Comparison of ENCODE assay signal across 8 mouse cellular contexts in the genomic region with DNA sequence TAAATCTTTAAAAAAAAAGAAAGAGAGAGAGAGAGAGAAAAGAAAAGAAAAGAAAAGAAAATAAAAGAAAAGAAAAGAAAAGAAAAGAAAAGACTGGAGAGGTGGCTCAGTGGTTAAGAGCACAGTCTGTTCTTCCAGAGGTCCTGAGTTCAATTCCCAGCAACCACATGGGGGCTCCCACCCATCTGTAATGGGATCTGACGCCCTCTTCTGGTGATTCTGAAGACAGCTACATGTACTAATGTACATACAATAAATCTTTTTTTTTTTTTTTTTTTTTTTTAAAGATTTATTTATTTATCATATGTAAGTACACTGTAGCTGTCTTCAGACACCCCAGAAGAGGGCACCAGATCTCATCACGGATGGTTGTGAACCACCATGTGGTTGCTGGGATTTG. TPM values are rescaled to one million over a fixed set of nuclear protein-coding genes. Genes with fewer than 3 reads are reported as not detected.
DNase-seq lines count a peak whose midpoint lies in the region; ATAC-seq and TF ChIP-seq lines count a peak whose summit lies in the region.
"Not testable (repeated sequence)": the region's sequence is repeated elsewhere in the genome, so short reads cannot be mapped to it uniquely, and the experiment has no call there.
"Had no signal": no experiment of that assay in that cellular context is flagged by ENCODE, and none has a peak within 500 bp of the region (broad histone marks: within the 10 kb centered on the region; RNA-seq: fewer than 3 reads in every experiment).

No protein-coding gene starts in this region.

- H3K27ac ChIP-seq in forebrain, postnatal 0 days (ENCODE audit: low read depth, low read length); intestine, postnatal 0 days (ENCODE audit: low read depth, low read length); liver, postnatal 0 days (ENCODE audit: low read depth): not testable (repeated sequence)

- H3K4me2 ChIP-seq in forebrain, postnatal 0 days (ENCODE audit: low read depth); intestine, postnatal 0 days (replicated peaks; ENCODE audit: low read depth); liver, postnatal 0 days (ENCODE audit: low read depth, low read length): not testable (repeated sequence)

- not testable (repeated sequence) for TF ChIP-seq EP300 in liver, postnatal 0 days (IDR thresholded peaks at IDR 0.05; ENCODE audit: low read depth)

- WGBS in forebrain, postnatal 0 days: 10% methylated on average over 1 of the region's 2 CpGs
- 43% methylated on average over 2 of the region's 2 CpGs for WGBS in intestine, postnatal 0 days
- 34% methylated on average over 2 of the region's 2 CpGs for WGBS in liver, postnatal 0 days (ENCODE audit: insufficient replicate concordance)

- H3K27me3 ChIP-seq in E14TG2a.4 (ENCODE audit: insufficient read depth, low read length); forebrain, postnatal 0 days (ENCODE audit: insufficient read depth, low read length); intestine, postnatal 0 days (replicated peaks; ENCODE audit: control insufficient read depth, insufficient read depth, low read length); liver, postnatal 0 days (ENCODE audit: insufficient read depth, low read length); splenic B cell, adult 2 months (ENCODE audit: control insufficient read depth, insufficient read depth, low read length, poor library complexity, severe bottlenecking): not testable (repeated sequence)

- H3K36me3 ChIP-seq in E14TG2a.4 (ENCODE audit: insufficient read depth, low read length); forebrain, postnatal 0 days (ENCODE audit: insufficient read depth); intestine, postnatal 0 days (ENCODE audit: control insufficient read depth, insufficient read depth); liver, postnatal 0 days (replicated peaks; ENCODE audit: insufficient read depth, low read length); splenic B cell, adult 2 months (ENCODE audit: control insufficient read depth, insufficient read depth, low read length, poor library complexity, severe bottlenecking): not testable (repeated sequence)

- peaks cover 19% of the 10 kb centered on the region for H3K4me1 ChIP-seq in E14TG2a.4 (replicated peaks; ENCODE audit: low read depth, low read length)
- not testable (repeated sequence) for H3K4me1 ChIP-seq in forebrain, postnatal 0 days (ENCODE audit: insufficient read depth); intestine, postnatal 0 days (replicated peaks; ENCODE audit: control insufficient read depth, insufficient read depth, low read length); liver, postnatal 0 days (ENCODE audit: insufficient read depth)

- H3K9me3 ChIP-seq in E14TG2a.4 (ENCODE audit: low read length); forebrain, postnatal 0 days (ENCODE audit: low read length); intestine, postnatal 0 days (ENCODE audit: control insufficient read depth); liver, postnatal 0 days (ENCODE audit: low read length): not testable (repeated sequence)

- TF ChIP-seq CTCF in E14TG2a.4 (conservative IDR thresholded peaks at IDR 0.05; ENCODE audit: low read length): peak; percentile 18
- peak; percentile 12; the same call in 1 of the 2 replicates for TF ChIP-seq CTCF in forebrain, postnatal 0 days (IDR thresholded peaks at IDR 0.05; ENCODE audit: low read depth)
- TF ChIP-seq CTCF in intestine, postnatal 0 days (IDR thresholded peaks at IDR 0.05; ENCODE audit: low read depth): peak; percentile 45
- peak; percentile 35 for TF ChIP-seq CTCF in liver, postnatal 0 days (IDR thresholded peaks at IDR 0.05; ENCODE audit: low read depth)

- H3K9ac ChIP-seq in forebrain, postnatal 0 days; intestine, postnatal 0 days (ENCODE audit: low read depth, low read length); liver, postnatal 0 days (replicated peaks): not testable (repeated sequence)

- not testable (repeated sequence) for ATAC-seq in forebrain, postnatal 0 days; intestine, postnatal 0 days; liver, postnatal 0 days

- H3K4me3 ChIP-seq in E14TG2a.4 (replicated peaks; ENCODE audit: low read length); forebrain, postnatal 0 days (ENCODE audit: low read depth, low read length); intestine, postnatal 0 days (ENCODE audit: low read depth, low read length); liver, postnatal 0 days (ENCODE audit: low read depth, low read length): not testable (repeated sequence)

- peak; percentile 57 for DNase-seq in 416B (ENCODE audit: low read depth)
- peak; percentile 48 for DNase-seq in NIH3T3 (ENCODE audit: low read depth)
- DNase-seq in forebrain, postnatal 0 days; liver, postnatal 0 days: not testable (repeated sequence)
- DNase-seq in splenic B cell, adult 2 months (ENCODE audit: low read depth, low spot score): peak; percentile 45

RNA-seq across cellular contexts. Expression of a gene that starts 2.5 kb away (rescaled TPM):
- total RNA-seq in forebrain, postnatal 0 days (2014; rRNA removed): 121 and 131 TPM in 2 replicates
- 38.6 and 41.3 TPM in 2 replicates for polyA plus RNA-seq in forebrain, postnatal 0 days (2015; fragmentation: Nextera tagmentation; extraction: Ambion mirVana)
- polyA plus RNA-seq in intestine, postnatal 0 days (2015; fragmentation: Nextera tagmentation; extraction: Ambion mirVana): 5.6 and 7.3 TPM in 2 replicates
- polyA plus RNA-seq in liver, postnatal 0 days (2015; fragmentation: Nextera tagmentation; extraction: Ambion mirVana): 3.3 and 4.2 TPM in 2 replicates

RNA-seq across cellular contexts. Expression of a gene that starts 3.0 kb away (rescaled TPM):
- total RNA-seq in forebrain, postnatal 0 days (2014; rRNA removed): 146 and 163 TPM in 2 replicates
- polyA plus RNA-seq in forebrain, postnatal 0 days (2015; fragmentation: Nextera tagmentation; extraction: Ambion mirVana): 107 and 133 TPM in 2 replicates
- 20.6 and 21.9 TPM in 2 replicates for polyA plus RNA-seq in intestine, postnatal 0 days (2015; fragmentation: Nextera tagmentation; extraction: Ambion mirVana)
- polyA plus RNA-seq in liver, postnatal 0 days (2015; fragmentation: Nextera tagmentation; extraction: Ambion mirVana): 31.3 and 38.0 TPM in 2 replicates

RNA-seq across cellular contexts. Expression of a gene that starts 45.3 kb away (rescaled TPM):
- total RNA-seq in forebrain, postnatal 0 days (2014; rRNA removed): 31.9 and 35.3 TPM in 2 replicates
- 49.2 and 52.8 TPM in 2 replicates for polyA plus RNA-seq in forebrain, postnatal 0 days (2015; fragmentation: Nextera tagmentation; extraction: Ambion mirVana)
- 1.6 TPM in 2 replicates for polyA plus RNA-seq in intestine, postnatal 0 days (2015; fragmentation: Nextera tagmentation; extraction: Ambion mirVana)
- 0.99 and 1.4 TPM in 2 replicates for polyA plus RNA-seq in liver, postnatal 0 days (2015; fragmentation: Nextera tagmentation; extraction: Ambion mirVana)
- total RNA-seq: common myeloid progenitor, adult 5-6 weeks had no signal

RNA-seq across cellular contexts. Expression of a gene that starts 59.9 kb away (rescaled TPM):
- 60.2 and 71.8 TPM in 2 replicates for total RNA-seq in forebrain, postnatal 0 days (2014; rRNA removed)
- 21.9 and 27.8 TPM in 2 replicates for polyA plus RNA-seq in forebrain, postnatal 0 days (2015; fragmentation: Nextera tagmentation; extraction: Ambion mirVana)
- 13.4 and 16.0 TPM in 2 replicates for polyA plus RNA-seq in intestine, postnatal 0 days (2015; fragmentation: Nextera tagmentation; extraction: Ambion mirVana)
- polyA plus RNA-seq in liver, postnatal 0 days (2015; fragmentation: Nextera tagmentation; extraction: Ambion mirVana): 14.0 and 16.3 TPM in 2 replicates

Comparison
In these comparisons a context has a peak if more than half of its experiments do, and no peak if none do; other contexts are left out.
1. RNA of a gene that starts 45.3 kb away (polyA plus RNA-seq): 49.2 to 52.8 TPM in forebrain, postnatal 0 days; 1.6 TPM in intestine, postnatal 0 days and 0.99 to 1.4 TPM in liver, postnatal 0 days; every median in the first group is over 10 times any median in the second.
2. Peak in every context shown above with its lines, with median percentiles within 50 percentile points of each other: CTCF ChIP-seq.